In genomic region chr5:24208505-24208904, GRCm38 (mm10) we compare ENCODE assay signal across 25 mouse cellular contexts.
"Had no signal": no experiment of that assay in that cellular context is flagged by ENCODE, and none has a peak within 500 bp of the region (broad histone marks: within the 10 kb centered on the region; RNA-seq: fewer than 3 reads in every experiment).

No protein-coding gene starts in this region.

- H3K27me3 ChIP-seq: hindbrain, embryonic 12.5 days; intestine, embryonic 15.5 days; limb, embryonic 13.5 days; limb, embryonic 15.5 days; liver, embryonic 12.5 days had no signal

- H3K36me3 ChIP-seq: heart, embryonic 10.5 days; heart, embryonic 12.5 days; hindbrain, embryonic 10.5 days; hindbrain, embryonic 12.5 days; intestine, embryonic 15.5 days; limb, embryonic 13.5 days; limb, embryonic 15.5 days; liver, embryonic 12.5 days had no signal

- H3K4me1 ChIP-seq: heart, embryonic 10.5 days; heart, embryonic 12.5 days; hindbrain, embryonic 10.5 days; hindbrain, embryonic 12.5 days; intestine, embryonic 15.5 days; limb, embryonic 13.5 days; limb, embryonic 15.5 days; liver, embryonic 12.5 days had no signal

- H3K27ac ChIP-seq: gastrocnemius, adult 2 months; heart, embryonic 10.5 days; hindbrain, embryonic 10.5 days; hindbrain, embryonic 12.5 days; hindbrain, embryonic 14.5 days; intestine, embryonic 15.5 days; left cerebral cortex, adult 2 months; limb, embryonic 13.5 days; limb, embryonic 15.5 days; liver, embryonic 12.5 days; liver, embryonic 14.5 days had no signal

- DNase-seq: gastrocnemius, adult 2 months; gastrocnemius, postnatal 10 days; gastrocnemius, postnatal 25 days; heart, adult 18-20 months; heart, postnatal 10 days; heart, postnatal 4 days; kidney, adult 18-20 months; kidney, adult 8-10 months; kidney, postnatal 10 days; kidney, postnatal 25 days; left cerebral cortex, postnatal 4 days had no signal

- H3K9me3 ChIP-seq: heart, embryonic 10.5 days; heart, embryonic 12.5 days; hindbrain, embryonic 10.5 days; hindbrain, embryonic 12.5 days; intestine, embryonic 15.5 days; limb, embryonic 13.5 days; limb, embryonic 15.5 days; liver, embryonic 12.5 days had no signal

- ATAC-seq: hindbrain, embryonic 16.5 days; inflammation-experienced regulatory T-cells, adult 6 months; intestine, embryonic 15.5 days; intestine, postnatal 0 days; liver, embryonic 12.5 days had no signal

- H3K4me3 ChIP-seq: gastrocnemius, adult 2 months; heart, embryonic 10.5 days; heart, embryonic 12.5 days; hindbrain, embryonic 10.5 days; hindbrain, embryonic 12.5 days; intestine, embryonic 15.5 days; left cerebral cortex, adult 2 months; limb, embryonic 13.5 days; limb, embryonic 15.5 days; liver, embryonic 12.5 days had no signal
